Mouse (Mus musculus) left cerebral cortex, postnatal 14 days (tissue): ENCODE data around the gene E330021D16Rik. TPM values are rescaled to one million over a fixed set of nuclear protein-coding genes. Genes with fewer than 3 reads are reported as not detected.

Experiments
- DNase-seq, 2 experiments: peaks; one replicate each; pipeline ENCODE4 v3.0.0; 2021 to 2022; ENCODE audit warnings: low spot score in 2 of 2, mixed read lengths in 1 of 2
- intact Hi-C: fragments of 180-260 bp; cut with DNase I; formaldehyde crosslinking; loops from one replicate; pipeline ENCODE4 v1.15.1; 2025
- total RNA-seq, 2 experiments: library from RNA; stranded (reverse); gene quantifications; 2 replicates each; pipeline ENCODE4 v1.2.3; 2021

Gene E330021D16Rik
- total RNA-seq, 2 experiments from 2014 or later = not detected

GRCm38 (mm10) chr6:136424166-136424565, 8.8 kb upstream of the E330021D16Rik start:
- DNase-seq = no peak
- intact Hi-C loops = loop anchor here (5.0 to 10.0 kb wide), 2 partner anchors 133 to 191 kb away; no protein-coding TSS in a partner anchor

- no peak for DNase-seq
- intact Hi-C loops = loop anchor here (2.0 to 10.0 kb wide), 5 partner anchors 96 to 320 kb away; no protein-coding TSS in a partner anchor
These were observed 7.8 kb upstream of the E330021D16Rik start for GRCm38 (mm10) chr6:136423201-136423600.

- intact Hi-C loops = loop anchor here (2.0 to 10.0 kb wide), 5 partner anchors 97 to 321 kb away; no protein-coding TSS in a partner anchor
- peak; percentile 68 to 79 for DNase-seq
These were observed 6.9 kb upstream of the E330021D16Rik start for GRCm38 (mm10) chr6:136422084-136422853.

GRCm38 (mm10) chr6:136421059-136421458, 5.7 kb upstream of the E330021D16Rik start:
- intact Hi-C loops = loop anchor here (5.0 to 10.0 kb wide), 2 partner anchors 136 to 194 kb away; no protein-coding TSS in a partner anchor
- no peak for DNase-seq

- DNase-seq = no peak
- intact Hi-C loops = no loop called here
These were observed 3.8 kb upstream of the E330021D16Rik start for GRCm38 (mm10) chr6:136418889-136419835.

- no peak for DNase-seq
These were observed 3.0 kb upstream of the E330021D16Rik start for GRCm38 (mm10) chr6:136418333-136418848.

GRCm38 (mm10) chr6:136417864-136418263, 2.5 kb upstream of the E330021D16Rik start:
- no peak for DNase-seq
- intact Hi-C loops = no loop called here

More at GRCm38 (mm10) chr6:136418333-136418848, 3.0 kb upstream of the E330021D16Rik start:
- intact Hi-C loops = no loop called here

GRCm38 (mm10) chr6:136413856-136414362, 1.5 kb downstream of the E330021D16Rik start:
- intact Hi-C loops = no loop called here
- DNase-seq = no peak

- DNase-seq = no peak
- intact Hi-C loops = loop anchor here (5.0 kb wide), 1 partner anchor 80 kb away; the partner anchor contains the start of gene Gm8994
These were observed 7.7 kb downstream of the E330021D16Rik start for GRCm38 (mm10) chr6:136407608-136408192.

GRCm38 (mm10) chr6:136396860-136397259, 18.5 kb downstream of the E330021D16Rik start:
- no peak for DNase-seq
- intact Hi-C loops = no loop called here

- intact Hi-C loops = no loop called here
- no peak for DNase-seq
These were observed 25.1 kb downstream of the E330021D16Rik start for GRCm38 (mm10) chr6:136390262-136390661.

GRCm38 (mm10) chr6:136385287-136385686, 30.1 kb downstream of the E330021D16Rik start:
- intact Hi-C loops = no loop called here
- peak; percentile 64 to 75 for DNase-seq

GRCm38 (mm10) chr6:136383218-136383617, 32.2 kb downstream of the E330021D16Rik start:
- intact Hi-C loops = no loop called here
- no peak for DNase-seq

- intact Hi-C loops = no loop called here
- DNase-seq = no peak
These were observed 39.3 kb downstream of the E330021D16Rik start for GRCm38 (mm10) chr6:136376097-136376496.

GRCm38 (mm10) chr6:136364430-136365098, 50.8 kb downstream of the E330021D16Rik start:
- DNase-seq = peak; percentile 49 to 72
- intact Hi-C loops = no loop called here

- peak; percentile 32 to 43 for DNase-seq
- intact Hi-C loops = no loop called here
These were observed 51.4 kb downstream of the E330021D16Rik start for GRCm38 (mm10) chr6:136364008-136364407.

- DNase-seq = peak in 1 of 2 experiments; percentile 48
- intact Hi-C loops = no loop called here
These were observed 52.1 kb downstream of the E330021D16Rik start for GRCm38 (mm10) chr6:136363313-136363712.

- intact Hi-C loops = loop anchor here (10.0 kb wide), 1 partner anchor 914 kb away; no protein-coding TSS in a partner anchor
- no peak for DNase-seq
These were observed 56.9 kb downstream of the E330021D16Rik start for GRCm38 (mm10) chr6:136358471-136358870.
